Mouse (Mus musculus): ENCODE results near the gene Olfr645. TPM values are rescaled to one million over a fixed set of nuclear protein-coding genes. Genes with fewer than 3 reads are reported as not detected.

Gene Olfr645
- not detected in 2 replicates for polyA plus RNA-seq (2015; fragmentation: Nextera tagmentation; extraction: Ambion mirVana)

DNA sequence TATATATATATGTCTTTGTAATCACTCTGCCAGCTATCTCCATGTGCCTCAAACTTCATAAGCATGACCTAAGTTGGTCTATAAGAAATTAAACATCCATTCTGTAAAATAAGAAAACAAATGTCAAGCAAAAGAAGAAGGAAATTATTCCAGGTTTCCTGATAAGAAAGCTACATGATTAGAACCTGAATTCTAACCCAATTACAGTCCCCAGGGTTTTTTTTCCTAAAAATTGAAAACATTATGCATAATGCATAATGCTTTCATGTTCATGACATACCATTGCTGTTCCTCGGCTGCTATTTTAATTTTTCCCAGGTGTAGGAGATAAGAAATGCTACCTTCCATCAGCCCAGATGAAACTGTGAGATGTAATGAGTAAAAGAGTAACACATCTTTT lies at the start of gene Olfr645:
Olfr645 (minus strand) TSS at position 101 of the 400 bp plus-strand sequence.
- H3K27ac ChIP-seq = no peak within 1 kb of the TSS
- WGBS = 70% methylated on average over 1 of the region's 1 CpGs
- no peak within 1 kb of the TSS for H3K4me3 ChIP-seq
- no peaks in the 10 kb centered on the region for H3K27me3 ChIP-seq
- no peaks in the 10 kb centered on the region for H3K4me1 ChIP-seq (replicated peaks)
- no peak within 1 kb of the TSS for H3K9ac ChIP-seq
- no peak within 1 kb of the TSS for H3K4me2 ChIP-seq
- H3K9me3 ChIP-seq (replicated peaks) = no peaks in the 10 kb centered on the region
- ATAC-seq (replicated peaks; ENCODE audit: insufficient number of reproducible peaks, insufficient read depth, low FRiP score, low read depth) = no peak
- no peaks in the 10 kb centered on the region for H3K36me3 ChIP-seq

GRCm38 (mm10) chr7:104129726-104130125 lies 44.5 kb upstream of the Olfr645 start, which contains the start of gene Ubqln5:
Gene Ubqln5 (minus strand): TSS chr7:104129826.
- 82% methylated on average over 5 of the region's 5 CpGs for WGBS
- Histone ChIP-seq H3K4me2 (no peak within 1 kb of the TSS), H3K27me3 (no peaks in the 10 kb centered on the region), H3K36me3 (no peaks in the 10 kb centered on the region), H3K9ac (no peak within 1 kb of the TSS), H3K4me1 (replicated peaks) (no peaks in the 10 kb centered on the region), H3K27ac (no peak within 1 kb of the TSS), H3K4me3 (no peak within 1 kb of the TSS), H3K9me3 (replicated peaks) (no peaks in the 10 kb centered on the region)
- ATAC-seq (replicated peaks; ENCODE audit: insufficient number of reproducible peaks, insufficient read depth, low FRiP score, low read depth) = no peak

- Histone ChIP-seq H3K27ac (no peak within 1 kb of the TSS), H3K4me1 (replicated peaks) (no peaks in the 10 kb centered on the region), H3K4me2 (no peak within 1 kb of the TSS), H3K9ac (no peak within 1 kb of the TSS), H3K9me3 (replicated peaks) (no peaks in the 10 kb centered on the region), H3K36me3 (no peaks in the 10 kb centered on the region), H3K27me3 (no peaks in the 10 kb centered on the region), H3K4me3 (no peak within 1 kb of the TSS)
- no peak for ATAC-seq (replicated peaks; ENCODE audit: insufficient number of reproducible peaks, insufficient read depth, low FRiP score, low read depth)
Observed at GRCm38 (mm10) chr7:104104757-104104972, 19.4 kb upstream of the Olfr645 start, which contains the start of gene Olfr646. Gene Olfr646 (plus strand): TSS chr7:104104873.

GRCm38 (mm10) chr7:104103913-104104756 lies 18.9 kb upstream of the Olfr645 start:
- no peak overlapping the region for H3K4me3 ChIP-seq
- no peaks in the 10 kb centered on the region for H3K27me3 ChIP-seq
- H3K4me1 ChIP-seq (replicated peaks) = no peaks in the 10 kb centered on the region
- H3K9ac ChIP-seq = no peak overlapping the region
- H3K27ac ChIP-seq = no peak overlapping the region
- no peak for ATAC-seq (replicated peaks; ENCODE audit: insufficient number of reproducible peaks, insufficient read depth, low FRiP score, low read depth)
- H3K4me2 ChIP-seq = no peak overlapping the region
- WGBS = 68% methylated on average over 4 of the region's 4 CpGs
- H3K9me3 ChIP-seq (replicated peaks) = no peaks in the 10 kb centered on the region
- H3K36me3 ChIP-seq = no peaks in the 10 kb centered on the region

DNA sequence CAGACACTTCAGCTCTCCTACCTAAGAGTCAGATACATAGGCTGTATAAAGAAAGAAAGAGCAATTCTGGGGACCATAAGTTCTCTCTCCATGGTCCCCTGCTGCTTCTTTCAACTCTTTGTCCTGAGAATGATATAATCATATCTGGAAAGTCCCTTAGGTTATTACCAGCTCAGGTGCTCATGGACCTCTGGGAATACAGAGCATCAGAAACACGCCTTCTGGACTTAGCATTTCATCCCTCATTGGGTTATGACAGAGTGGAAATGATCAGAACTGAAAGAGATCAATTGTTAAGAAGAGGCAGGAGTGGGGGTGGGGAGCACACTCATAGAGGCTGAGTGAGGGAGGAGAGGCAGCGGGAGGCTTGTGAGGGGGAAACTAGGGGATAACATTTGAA lies 13.5 kb downstream of the Olfr645 start, which contains the start of gene Olfr644:
Olfr644 (minus strand) TSS at position 101 of the 400 bp plus-strand sequence.
- H3K4me3 ChIP-seq = no peak within 1 kb of the TSS
- no peaks in the 10 kb centered on the region for H3K9me3 ChIP-seq (replicated peaks)
- no peak for ATAC-seq (replicated peaks; ENCODE audit: insufficient number of reproducible peaks, insufficient read depth, low FRiP score, low read depth)
- H3K4me2 ChIP-seq = no peak within 1 kb of the TSS
- no peaks in the 10 kb centered on the region for H3K27me3 ChIP-seq
- H3K36me3 ChIP-seq = no peaks in the 10 kb centered on the region
- H3K4me1 ChIP-seq (replicated peaks) = no peaks in the 10 kb centered on the region
- WGBS = 56% methylated on average over 2 of the region's 2 CpGs
- no peak within 1 kb of the TSS for H3K9ac ChIP-seq
- H3K27ac ChIP-seq = no peak within 1 kb of the TSS

GRCm38 (mm10) chr7:104061345-104061744 lies 23.9 kb downstream of the Olfr645 start, which contains the start of gene 4930516K23Rik:
Gene 4930516K23Rik (minus strand): TSS chr7:104061445.
- Histone ChIP-seq H3K27ac (no peak within 1 kb of the TSS), H3K4me3 (no peak within 1 kb of the TSS), H3K36me3 (no peaks in the 10 kb centered on the region), H3K9me3 (replicated peaks) (no peaks in the 10 kb centered on the region), H3K4me1 (replicated peaks) (no peaks in the 10 kb centered on the region), H3K27me3 (no peaks in the 10 kb centered on the region), H3K9ac (no peak within 1 kb of the TSS), H3K4me2 (no peak within 1 kb of the TSS)
- no peak for ATAC-seq (replicated peaks; ENCODE audit: insufficient number of reproducible peaks, insufficient read depth, low FRiP score, low read depth)
- 37% methylated on average over 2 of the region's 2 CpGs for WGBS

GRCm38 (mm10) chr7:104059215-104059614 lies 26.1 kb downstream of the Olfr645 start:
- H3K36me3 ChIP-seq = no peaks in the 10 kb centered on the region
- H3K9me3 ChIP-seq (replicated peaks) = no peaks in the 10 kb centered on the region
- no peak for ATAC-seq (replicated peaks; ENCODE audit: insufficient number of reproducible peaks, insufficient read depth, low FRiP score, low read depth)
- H3K4me1 ChIP-seq (replicated peaks) = no peaks in the 10 kb centered on the region
- no peak overlapping the region for H3K9ac ChIP-seq
- no peak overlapping the region for H3K4me2 ChIP-seq
- H3K27ac ChIP-seq = no peak overlapping the region
- no peak overlapping the region for H3K4me3 ChIP-seq
- no peaks in the 10 kb centered on the region for H3K27me3 ChIP-seq
- WGBS = 81% methylated on average over 1 of the region's 1 CpGs

DNA sequence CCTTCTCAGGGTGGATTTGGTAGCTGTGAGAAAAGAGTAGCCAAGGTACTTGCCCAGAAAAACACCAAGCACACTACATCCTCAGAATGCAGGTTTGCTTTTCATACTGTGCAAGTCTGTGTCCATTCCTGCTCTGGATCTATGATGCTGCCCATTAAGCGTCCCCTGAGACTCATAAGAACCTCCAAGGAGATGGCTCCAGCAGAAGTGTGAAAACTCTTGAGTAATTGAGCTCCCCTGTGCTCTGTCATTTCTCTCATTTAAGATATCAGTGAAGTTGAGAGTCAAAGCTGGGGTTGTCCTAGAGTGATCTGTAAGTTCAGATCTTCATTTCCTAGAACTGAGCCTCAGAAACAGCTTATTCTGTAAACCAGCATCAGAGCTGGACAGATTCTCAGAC lies 32.7 kb downstream of the Olfr645 start, which contains the start of gene Olfr642:
Olfr642 (minus strand) TSS at position 101 of the 400 bp plus-strand sequence.
- Histone ChIP-seq H3K27me3 (no peaks in the 10 kb centered on the region), H3K4me2 (no peak within 1 kb of the TSS), H3K27ac (no peak within 1 kb of the TSS), H3K4me3 (no peak within 1 kb of the TSS), H3K36me3 (no peaks in the 10 kb centered on the region), H3K4me1 (replicated peaks) (no peaks in the 10 kb centered on the region), H3K9ac (no peak within 1 kb of the TSS), H3K9me3 (replicated peaks) (no peaks in the 10 kb centered on the region)
- 73% methylated on average over 1 of the region's 1 CpGs for WGBS
- ATAC-seq (replicated peaks; ENCODE audit: insufficient number of reproducible peaks, insufficient read depth, low FRiP score, low read depth) = no peak

GRCm38 (mm10) chr7:104050745-104051144 lies 34.5 kb downstream of the Olfr645 start:
- Histone ChIP-seq H3K27ac (no peak overlapping the region), H3K4me3 (no peak overlapping the region), H3K27me3 (no peaks in the 10 kb centered on the region), H3K36me3 (no peaks in the 10 kb centered on the region), H3K4me2 (no peak overlapping the region), H3K4me1 (replicated peaks) (no peaks in the 10 kb centered on the region), H3K9ac (no peak overlapping the region), H3K9me3 (replicated peaks) (no peaks in the 10 kb centered on the region)
- no peak for ATAC-seq (replicated peaks; ENCODE audit: insufficient number of reproducible peaks, insufficient read depth, low FRiP score, low read depth)
- 82% methylated on average over 4 of the region's 4 CpGs for WGBS

- Histone ChIP-seq H3K27me3 (no peaks in the 10 kb centered on the region), H3K9me3 (replicated peaks) (no peaks in the 10 kb centered on the region), H3K4me2 (no peak within 1 kb of the TSS), H3K4me3 (no peak within 1 kb of the TSS), H3K4me1 (replicated peaks) (no peaks in the 10 kb centered on the region), H3K27ac (no peak within 1 kb of the TSS), H3K9ac (no peak within 1 kb of the TSS), H3K36me3 (no peaks in the 10 kb centered on the region)
- ATAC-seq (replicated peaks; ENCODE audit: insufficient number of reproducible peaks, insufficient read depth, low FRiP score, low read depth) = no peak
- WGBS = 63% methylated on average over 1 of the region's 1 CpGs
Observed at GRCm38 (mm10) chr7:104035145-104035544, 50.1 kb downstream of the Olfr645 start, which contains the start of gene Olfr641. Gene Olfr641 (plus strand): TSS chr7:104035445.
